Mouse (Mus musculus) MEL-GATA-1-ER (cell line): Measurements from ENCODE around the gene Olfr1301.

ENCODE experiments used
- DNase-seq: peaks from one replicate; pipeline ENCODE4 v3.0.0-alpha.2; 2012; ENCODE audit warnings: low read depth; ENCODE audit errors: extremely low read depth

Gene Olfr1301

GRCm38 (mm10) chr2:111750706-111751105 lies at the start of gene Olfr1301:
TSS of gene Olfr1301 (plus strand) at chr2:111751006.
- DNase-seq, result no peak

GRCm38 (mm10) chr2:111726739-111727138 lies 24.1 kb upstream of the Olfr1301 start:
- DNase-seq, result no peak

- DNase-seq, result no peak
Measured at GRCm38 (mm10) chr2:111777129-111777528, 26.3 kb downstream of the Olfr1301 start, which contains the start of gene Olfr1302. TSS of gene Olfr1302 (plus strand) at chr2:111777429.
